Mouse (Mus musculus): ENCODE results near the gene Gsdma.
"Not testable (repeated sequence)": the region's sequence is repeated elsewhere in the genome, so short reads cannot be mapped to it uniquely, and the experiment has no call there.

Gene Gsdma

DNA sequence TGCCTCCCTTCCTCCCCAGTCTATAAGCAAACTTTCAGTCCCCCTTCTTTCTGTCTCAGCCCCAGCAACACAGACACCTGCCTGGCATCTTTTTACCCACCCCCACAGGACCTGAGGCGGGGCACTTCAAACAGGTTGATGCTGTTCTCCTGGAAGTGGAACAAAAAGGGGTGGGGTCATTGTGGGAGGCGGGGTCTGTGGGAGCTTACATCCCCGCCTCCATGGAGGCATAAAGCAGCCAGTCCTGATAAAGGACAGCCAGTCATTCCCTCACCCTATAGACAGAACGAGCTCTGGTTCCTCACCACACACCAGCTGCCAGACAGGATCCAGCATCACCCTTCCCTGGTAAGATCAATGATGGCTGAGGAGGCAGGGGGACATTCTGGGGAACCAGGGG is at the start of gene Gsdma:
Gsdma (plus strand) TSS at position 261 of the 400 bp plus-strand sequence.
- no peak for ATAC-seq (ENCODE audit: insufficient number of reproducible peaks, low FRiP score, low TSS enrichment)

DNA sequence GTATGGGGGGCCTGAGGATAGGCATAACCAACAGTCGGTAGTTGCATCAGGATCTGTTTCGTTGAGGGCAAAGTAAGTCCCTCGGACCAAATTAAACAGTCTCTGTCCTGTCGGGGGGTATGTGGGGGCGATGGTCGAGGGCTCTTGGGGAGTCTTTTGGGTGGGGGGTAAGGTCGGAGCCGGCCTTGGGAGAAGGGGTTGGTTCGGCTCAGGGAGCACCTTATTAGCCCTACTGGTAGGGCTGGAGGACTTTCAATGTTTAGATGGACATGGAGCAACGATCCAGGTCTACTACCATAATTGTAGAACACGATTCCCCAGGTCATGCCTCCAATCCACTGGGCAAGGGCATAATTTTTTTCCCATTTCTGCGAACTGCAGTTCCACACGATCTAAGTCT is 43.4 kb upstream of the Gsdma start:
- no peak for ATAC-seq (ENCODE audit: insufficient number of reproducible peaks, low FRiP score, low TSS enrichment)

DNA sequence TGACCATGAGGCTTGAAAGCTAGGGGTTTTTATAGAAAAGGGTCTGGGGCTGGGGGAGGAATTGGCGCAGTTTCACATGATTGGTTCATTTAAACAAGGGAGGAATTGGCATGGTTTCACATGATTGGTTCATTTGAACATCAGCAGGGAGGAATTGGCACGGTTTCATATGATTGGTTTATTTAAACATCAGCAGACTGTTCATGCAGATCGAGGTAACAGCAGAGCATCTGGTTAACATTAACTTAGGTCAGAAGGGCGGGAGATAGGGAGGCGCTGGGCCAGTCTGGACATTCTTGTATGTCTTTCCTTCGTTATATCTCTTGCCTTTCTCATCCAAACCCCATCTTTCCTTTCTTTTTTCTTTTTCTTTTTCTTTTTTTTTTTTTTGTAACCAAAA is 40.2 kb upstream of the Gsdma start:
- ATAC-seq (ENCODE audit: insufficient number of reproducible peaks, low FRiP score, low TSS enrichment), result not testable (repeated sequence)

DNA sequence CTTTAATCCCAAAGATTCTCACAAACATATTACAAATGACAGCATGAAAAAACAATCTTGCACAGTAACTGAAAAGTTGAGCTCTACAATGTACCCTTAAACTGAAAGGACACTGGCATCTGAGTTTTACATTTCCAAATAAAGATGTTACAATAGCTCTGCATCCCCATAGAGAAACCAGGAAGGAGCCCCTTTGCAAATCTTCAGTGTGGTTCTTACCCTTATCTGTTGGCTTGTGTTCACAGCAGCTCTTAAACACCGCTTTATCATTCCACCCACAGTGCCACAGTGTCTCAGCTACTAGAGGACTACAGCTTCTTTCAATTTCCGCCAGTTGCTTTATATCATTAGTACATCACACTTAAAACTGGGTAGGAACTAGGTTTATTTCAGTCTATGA is 39.8 kb upstream of the Gsdma start:
- not testable (repeated sequence) for ATAC-seq (ENCODE audit: insufficient number of reproducible peaks, low FRiP score, low TSS enrichment)

DNA sequence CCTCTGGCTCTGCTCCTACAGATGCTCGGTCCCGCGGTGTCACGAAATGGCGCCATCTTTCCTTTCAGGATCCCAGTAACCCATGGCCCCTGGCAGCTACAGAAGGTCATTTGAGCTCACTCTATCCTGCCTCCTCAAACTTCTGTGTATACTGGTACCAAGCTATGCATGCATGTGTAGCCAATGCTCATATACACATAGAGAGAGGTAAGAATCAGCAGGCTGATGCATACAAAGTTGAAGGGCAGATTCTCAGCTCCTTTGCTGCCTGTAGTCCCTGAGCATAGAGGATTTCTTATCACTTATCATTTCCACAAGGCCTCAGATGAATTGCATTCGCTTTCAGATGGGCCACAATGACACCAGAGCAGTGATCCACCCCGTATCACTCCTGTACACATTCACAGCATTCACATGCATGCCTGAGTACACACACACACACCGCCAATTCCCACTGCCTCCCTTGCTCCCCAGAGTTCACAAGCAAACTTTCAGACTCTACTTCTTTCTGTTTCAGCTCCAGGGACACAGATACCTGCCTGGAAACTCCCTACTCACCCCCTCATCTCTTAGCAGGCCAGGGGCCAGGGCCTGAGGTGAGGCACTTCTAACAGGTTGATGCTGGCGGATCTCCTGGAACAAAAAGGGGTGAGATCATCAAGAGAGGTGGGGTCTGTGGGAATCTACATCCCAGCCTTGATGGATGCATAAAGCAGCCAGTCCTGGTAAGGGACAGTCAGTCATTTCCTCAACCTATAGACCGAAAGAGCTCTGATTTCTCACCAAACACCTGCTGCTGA is 38.3 kb upstream of the Gsdma start, which contains the start of the genes Gm12355 and Gsdma3:
Gm12355 (minus strand) TSS at position 51 of the 800 bp plus-strand sequence.
Gsdma3 (plus strand) TSS at position 750 of the 800 bp plus-strand sequence.
- ATAC-seq (ENCODE audit: insufficient number of reproducible peaks, low FRiP score, low TSS enrichment), result no peak

DNA sequence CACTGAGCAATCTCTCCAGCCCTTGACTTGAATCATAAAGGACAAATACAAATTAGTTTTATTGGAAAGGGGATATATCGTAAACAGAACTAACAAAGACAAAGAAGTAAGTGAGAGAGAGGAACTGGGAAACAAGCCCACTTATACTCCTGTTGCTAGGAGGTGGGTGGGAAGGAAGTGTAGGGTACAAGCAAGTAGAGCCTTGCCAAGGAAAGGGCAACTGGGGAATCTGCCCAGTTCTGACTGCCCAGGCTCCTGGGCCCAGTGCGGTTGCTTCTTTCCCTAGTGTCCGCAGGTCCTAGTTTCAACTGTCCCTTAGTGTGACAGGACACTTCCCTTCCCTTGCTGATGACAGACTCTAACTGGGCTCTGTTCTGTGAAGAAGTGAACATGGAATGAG is 35.4 kb upstream of the Gsdma start:
- no peak for ATAC-seq (ENCODE audit: insufficient number of reproducible peaks, low FRiP score, low TSS enrichment)

DNA sequence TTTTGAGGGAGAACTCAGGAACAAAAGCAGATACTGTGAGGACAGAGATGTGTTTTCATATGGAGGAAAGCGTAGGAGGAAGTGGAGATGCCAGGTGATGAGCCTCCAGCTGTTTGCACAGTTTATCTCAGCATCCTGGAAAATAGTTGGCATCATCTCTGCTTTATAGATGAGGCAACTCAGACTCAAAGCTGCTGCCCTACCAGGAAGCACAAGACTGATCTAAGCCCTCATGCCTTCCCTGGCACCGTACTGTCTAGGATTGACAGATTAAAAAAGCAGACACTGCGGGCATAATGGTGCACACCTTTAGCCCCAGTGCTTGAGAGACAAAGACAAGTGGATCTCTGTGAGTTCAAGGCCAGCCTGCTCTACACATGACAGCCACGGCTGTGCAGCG is 33.5 kb upstream of the Gsdma start:
- ATAC-seq (ENCODE audit: insufficient number of reproducible peaks, low FRiP score, low TSS enrichment), result no peak

DNA sequence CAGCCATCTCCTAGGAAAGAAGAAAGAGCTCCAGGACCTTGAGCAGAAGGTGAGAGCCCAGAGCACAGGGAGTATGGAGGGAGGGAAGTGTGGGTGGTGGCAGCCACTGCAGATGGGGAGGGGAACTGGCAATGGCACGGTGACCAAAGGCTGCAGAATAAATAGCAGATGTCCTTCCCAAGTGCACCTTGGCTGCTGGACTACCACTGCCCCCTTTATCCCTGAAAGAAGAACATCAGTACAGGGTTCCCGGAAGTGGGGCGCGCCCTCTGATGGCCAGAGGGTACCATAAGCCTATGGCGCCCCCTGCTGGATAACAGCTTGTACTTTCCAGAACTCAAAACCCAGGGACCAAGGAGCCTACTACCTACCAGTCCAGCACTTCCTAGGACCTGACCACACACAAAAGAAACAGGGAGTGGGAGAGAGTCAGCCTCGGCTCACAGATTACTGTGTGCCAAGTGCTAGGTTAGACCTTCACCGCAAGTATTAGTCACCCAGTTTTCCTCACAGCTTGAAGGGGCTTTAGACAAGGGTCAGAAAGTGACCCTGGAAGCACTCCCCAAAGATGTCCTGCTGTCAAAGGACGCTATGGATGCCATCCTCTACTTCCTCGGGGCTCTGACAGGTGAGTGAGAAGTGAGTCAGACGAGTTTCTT is 28.7 kb upstream of the Gsdma start:
- not testable (repeated sequence) for ATAC-seq (ENCODE audit: insufficient number of reproducible peaks, low FRiP score, low TSS enrichment)

DNA sequence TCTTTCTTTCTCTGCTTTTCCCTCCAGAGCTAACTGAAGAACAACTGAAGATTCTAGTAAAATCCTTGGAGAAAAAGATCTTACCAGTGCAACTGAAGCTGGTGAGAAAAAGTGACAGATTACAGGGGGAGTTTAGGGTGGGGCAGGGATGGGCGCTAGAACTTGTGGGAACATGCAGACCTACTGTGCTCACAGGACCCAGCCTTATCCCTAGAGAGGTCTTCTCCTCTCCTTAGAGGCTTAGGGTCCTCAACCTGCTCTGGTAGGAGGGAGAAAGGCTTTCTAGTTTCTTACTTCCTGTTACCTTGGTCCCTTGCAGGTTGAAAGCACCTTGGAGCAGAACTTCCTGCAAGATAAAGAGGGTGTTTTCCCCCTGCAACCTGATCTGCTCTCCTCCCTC is 26.6 kb upstream of the Gsdma start:
- ATAC-seq (ENCODE audit: insufficient number of reproducible peaks, low FRiP score, low TSS enrichment), result no peak

DNA sequence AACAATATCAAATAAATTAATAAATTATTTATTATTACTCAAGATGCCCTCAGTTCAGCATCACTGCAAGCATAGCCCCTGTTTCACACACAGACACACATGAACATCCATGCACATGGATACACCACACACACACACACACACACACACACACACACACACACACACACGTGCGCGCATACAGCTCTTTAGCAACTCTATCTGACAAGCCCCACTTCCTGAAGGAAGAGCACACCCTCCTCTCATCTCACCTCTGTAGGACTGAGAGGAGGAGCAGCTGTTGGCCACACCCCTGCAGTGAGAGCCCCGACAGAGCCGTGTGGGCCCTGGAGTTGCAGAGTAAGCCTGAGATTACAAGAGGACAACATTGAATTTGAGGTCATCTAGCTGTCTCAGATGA is 24.1 kb upstream of the Gsdma start:
- ATAC-seq (ENCODE audit: insufficient number of reproducible peaks, low FRiP score, low TSS enrichment), result no peak

DNA sequence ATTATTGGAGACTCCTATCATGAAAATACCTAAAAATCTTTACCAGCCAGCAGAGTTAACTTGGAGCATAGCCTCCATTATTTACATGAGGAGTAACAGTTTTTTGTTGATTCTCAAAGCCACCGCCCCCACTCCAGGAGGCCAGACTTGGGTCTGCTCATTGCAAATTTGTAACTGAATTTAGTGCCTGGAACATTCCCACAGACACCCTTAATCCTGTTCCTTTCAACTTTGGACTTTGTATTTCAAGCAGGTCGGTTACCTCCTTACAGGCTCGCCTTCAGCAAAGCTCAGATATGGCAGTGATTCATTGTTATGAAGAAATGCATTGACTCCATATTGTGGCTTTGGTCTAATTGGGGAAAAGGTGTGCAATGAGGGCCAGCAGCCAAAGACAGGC is 19.4 kb upstream of the Gsdma start:
- ATAC-seq (ENCODE audit: insufficient number of reproducible peaks, low FRiP score, low TSS enrichment), result no peak

DNA sequence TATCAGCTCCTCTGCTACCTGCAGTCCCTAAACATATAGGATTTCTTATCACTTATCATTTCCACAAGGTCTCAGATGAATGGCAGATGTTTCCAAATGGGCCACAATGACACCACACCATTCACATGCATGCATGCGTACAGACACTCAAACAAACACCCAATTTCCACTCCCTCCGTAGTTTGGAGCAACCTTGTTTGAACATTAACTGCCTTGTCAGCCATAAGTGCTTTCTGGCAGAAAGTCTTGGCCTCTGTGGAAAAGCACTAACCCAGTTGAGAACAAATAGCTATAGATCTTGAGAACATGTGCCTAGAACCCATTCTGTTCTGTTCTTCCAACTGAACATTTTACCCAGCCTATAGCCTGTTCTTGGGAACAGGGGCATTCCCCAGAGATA is 18.2 kb upstream of the Gsdma start:
- no peak for ATAC-seq (ENCODE audit: insufficient number of reproducible peaks, low FRiP score, low TSS enrichment)

DNA sequence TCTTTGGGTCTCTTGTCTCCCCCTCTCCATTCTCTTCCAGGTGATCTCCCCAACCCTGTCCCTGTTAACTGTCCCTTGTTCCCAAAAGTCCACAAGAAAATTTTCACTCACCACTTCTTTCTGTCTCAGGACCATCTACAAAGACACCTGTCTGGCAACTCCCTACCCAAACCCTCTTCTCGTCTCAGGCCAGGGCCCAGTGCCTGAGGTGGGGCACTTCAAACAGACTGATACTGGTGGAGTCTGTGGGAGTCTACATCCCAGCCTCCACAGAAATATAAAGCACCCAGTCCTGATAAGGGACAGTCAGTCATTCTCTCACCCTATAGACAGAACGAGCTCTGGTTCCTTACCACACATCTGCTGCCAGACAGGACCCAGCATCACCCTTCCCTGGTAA is 17.7 kb upstream of the Gsdma start, which contains the start of gene Gsdma2:
Gsdma2 (plus strand) TSS at position 301 of the 400 bp plus-strand sequence.
- no peak for ATAC-seq (ENCODE audit: insufficient number of reproducible peaks, low FRiP score, low TSS enrichment)

DNA sequence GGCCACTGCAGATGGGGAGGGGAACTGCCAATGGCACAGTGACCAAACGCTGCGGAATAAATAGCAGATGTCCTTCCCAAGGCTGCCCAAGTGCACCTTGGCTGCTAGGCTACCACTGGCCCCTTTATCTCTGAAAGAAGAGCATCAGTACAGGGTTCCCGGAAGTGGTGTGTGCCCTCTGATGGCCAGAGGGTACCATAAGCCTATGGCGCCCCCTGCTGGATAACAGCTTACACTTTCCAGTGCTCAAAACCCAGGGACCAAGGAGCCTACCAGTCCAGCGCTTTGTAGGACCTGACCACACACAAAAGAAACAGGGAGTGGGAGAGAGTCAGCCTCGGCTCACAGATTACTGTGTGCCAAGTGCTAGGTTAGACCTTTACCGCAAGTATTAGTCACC is 9.1 kb upstream of the Gsdma start:
- peak; percentile 56; the same call in 1 of the 2 replicates for ATAC-seq (ENCODE audit: insufficient number of reproducible peaks, low FRiP score, low TSS enrichment)

DNA sequence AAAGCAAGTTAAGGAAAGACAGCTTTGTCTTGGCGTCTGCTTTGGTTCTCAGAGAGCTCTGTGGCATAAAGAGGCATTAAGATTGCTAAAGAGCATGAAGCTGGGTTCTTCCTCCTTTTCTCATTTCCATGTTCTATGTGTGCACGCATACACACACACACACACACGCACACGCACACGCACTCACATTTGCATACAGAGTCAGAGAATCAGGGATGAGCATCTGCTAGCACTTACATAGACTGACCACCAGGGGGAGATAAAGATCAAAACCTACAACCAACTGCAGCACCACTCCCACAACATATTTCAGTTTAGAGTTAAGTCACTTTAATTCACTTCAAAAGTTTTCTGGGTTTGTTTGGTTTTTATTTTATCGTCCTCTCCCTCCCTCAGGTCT is 3.6 kb upstream of the Gsdma start:
- ATAC-seq (ENCODE audit: insufficient number of reproducible peaks, low FRiP score, low TSS enrichment), result no peak; the same call in 1 of the 2 replicates

DNA sequence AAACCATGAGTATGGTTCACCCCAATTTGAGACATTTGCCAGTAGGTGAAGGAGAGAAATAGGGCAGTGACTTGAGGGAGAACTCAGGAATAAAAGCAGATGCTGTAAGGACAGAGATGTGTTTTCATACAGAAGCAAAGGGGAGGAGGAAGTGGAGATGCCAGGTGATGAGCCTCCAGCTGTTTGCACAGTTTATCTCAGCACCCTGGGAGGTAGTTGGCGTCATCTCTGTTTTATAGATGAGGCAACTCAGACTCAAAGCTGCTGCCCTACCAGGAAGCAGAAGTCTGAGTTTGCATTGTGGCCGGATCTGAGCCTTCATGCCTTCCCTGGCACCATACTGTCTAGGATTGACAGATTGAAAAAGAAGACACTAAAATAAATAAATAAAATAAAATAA is 4.8 kb downstream of the Gsdma start:
- ATAC-seq (ENCODE audit: insufficient number of reproducible peaks, low FRiP score, low TSS enrichment), result no peak

DNA sequence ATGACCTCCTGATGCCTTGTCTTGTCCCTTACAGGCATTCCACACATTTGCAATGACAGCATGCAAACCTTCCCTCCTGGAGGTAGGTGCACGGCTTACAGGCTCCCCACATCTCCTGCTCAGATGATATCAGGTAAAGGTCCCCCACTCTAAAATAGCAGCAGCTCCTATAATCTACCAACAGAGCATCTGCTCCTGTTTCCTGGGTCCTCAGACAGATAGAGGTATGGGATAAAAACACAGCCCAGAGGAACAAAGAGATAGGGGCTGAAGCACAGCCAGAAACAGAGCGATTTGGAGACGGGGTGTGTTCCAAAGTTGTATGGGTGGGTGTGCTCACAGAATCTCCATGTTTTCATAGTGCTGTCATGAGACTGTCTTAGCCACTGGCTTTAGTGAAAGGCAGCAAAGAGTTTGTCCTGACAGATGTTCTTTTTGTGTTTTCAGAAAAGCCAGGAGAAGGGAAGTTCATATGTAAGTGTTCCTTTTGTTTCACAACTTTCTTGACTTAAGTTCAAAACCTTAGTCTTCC is 7.2 kb downstream of the Gsdma start:
- no peak for ATAC-seq (ENCODE audit: insufficient number of reproducible peaks, low FRiP score, low TSS enrichment)

DNA sequence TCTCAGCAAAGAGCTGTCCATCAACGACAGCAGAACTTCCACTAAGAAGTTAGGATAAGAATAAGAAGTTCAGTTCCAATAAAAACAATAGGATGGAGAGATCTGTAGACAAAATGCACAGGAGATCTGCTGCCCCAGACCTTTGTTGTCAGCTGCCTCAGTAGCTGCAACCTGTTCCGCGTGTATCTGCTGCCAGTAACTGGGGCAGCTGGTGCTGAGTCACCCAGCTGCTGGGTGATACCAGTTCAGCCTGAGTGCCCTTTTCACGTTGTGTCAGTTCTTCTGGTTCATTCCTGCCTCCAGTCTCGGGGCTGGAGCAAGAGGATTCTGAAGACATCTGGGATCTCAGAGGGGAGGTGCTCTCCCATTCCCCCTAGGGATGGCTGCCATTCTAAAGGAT is 7.7 kb downstream of the Gsdma start:
- no peak for ATAC-seq (ENCODE audit: insufficient number of reproducible peaks, low FRiP score, low TSS enrichment)

DNA sequence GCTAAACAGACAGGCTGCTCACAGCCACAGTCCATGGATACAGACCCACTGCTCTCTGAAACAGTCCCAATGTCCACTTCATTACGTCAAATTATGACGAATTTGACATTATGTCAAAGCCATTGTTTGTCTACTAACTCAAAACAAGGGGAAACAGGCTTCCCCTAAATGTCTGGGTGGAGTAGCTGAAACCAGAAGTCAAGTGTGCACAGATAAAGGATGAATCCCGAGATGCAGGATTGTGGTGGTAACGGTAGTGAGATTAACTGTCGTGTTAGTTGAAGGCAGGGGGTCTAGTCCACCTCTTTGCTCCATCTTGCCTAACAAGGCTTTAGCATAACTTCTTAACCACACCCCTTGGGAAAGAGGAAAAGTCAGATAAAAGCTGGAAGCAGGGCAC is 8.3 kb downstream of the Gsdma start:
- no peak for ATAC-seq (ENCODE audit: insufficient number of reproducible peaks, low FRiP score, low TSS enrichment)

DNA sequence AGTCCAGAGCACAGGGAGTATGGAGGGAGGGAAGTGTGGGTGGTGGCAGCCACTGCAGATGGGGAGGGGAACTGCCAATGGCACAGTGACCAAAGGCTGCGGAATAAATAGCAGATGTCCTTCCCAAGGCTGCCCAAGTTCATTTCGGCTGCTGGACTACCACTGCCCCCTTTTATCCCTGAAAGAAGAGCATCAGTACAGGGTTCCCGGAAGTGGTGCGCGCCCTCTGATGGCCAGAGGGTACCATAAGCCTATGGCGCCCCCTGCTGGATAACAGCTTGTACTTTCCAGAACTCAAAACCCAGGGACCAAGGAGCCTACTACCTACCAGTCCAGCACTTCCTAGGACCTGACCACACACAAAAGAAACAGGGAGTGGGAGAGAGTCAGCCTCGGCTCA is 9.0 kb downstream of the Gsdma start:
- ATAC-seq (ENCODE audit: insufficient number of reproducible peaks, low FRiP score, low TSS enrichment), result not testable (repeated sequence)

DNA sequence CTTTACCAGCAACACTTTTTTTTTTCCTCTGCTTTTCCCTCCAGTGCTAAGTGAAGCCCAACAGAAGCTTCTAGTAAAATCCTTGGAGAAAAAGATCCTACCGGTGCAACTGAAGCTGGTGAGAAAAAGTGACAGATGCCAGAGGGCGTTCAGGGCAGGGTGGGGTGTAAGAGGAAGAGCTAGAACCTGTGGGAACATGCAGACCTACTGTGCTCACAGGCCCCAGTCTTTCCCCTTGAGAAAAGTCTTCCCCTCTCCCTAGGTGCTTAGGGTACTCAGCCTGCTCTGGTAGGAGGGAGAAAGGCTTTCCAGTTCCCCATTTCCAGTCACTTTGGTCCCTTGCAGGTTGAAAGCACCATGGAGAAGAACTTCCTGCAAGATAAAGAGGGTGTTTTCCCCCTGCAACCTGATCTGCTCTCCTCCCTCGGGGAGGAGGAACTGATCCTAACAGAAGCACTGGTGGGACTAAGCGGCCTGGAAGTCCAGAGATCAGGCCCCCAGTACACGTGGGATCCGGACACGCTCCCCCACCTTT is 11.7 kb downstream of the Gsdma start:
- no peak for ATAC-seq (ENCODE audit: insufficient number of reproducible peaks, low FRiP score, low TSS enrichment)
